Mouse (Mus musculus): ENCODE measurements around the gene Tbx10. TPM values are rescaled to one million over a fixed set of nuclear protein-coding genes. Genes with fewer than 3 reads are reported as not detected.
"Not testable (repeated sequence)": the region's sequence is repeated elsewhere in the genome, so short reads cannot be mapped to it uniquely, and the experiment has no call there.

Tbx10 gene
- polyA plus RNA-seq, 1 experiment from 2014 or later, result 0.03 TPM

DNA sequence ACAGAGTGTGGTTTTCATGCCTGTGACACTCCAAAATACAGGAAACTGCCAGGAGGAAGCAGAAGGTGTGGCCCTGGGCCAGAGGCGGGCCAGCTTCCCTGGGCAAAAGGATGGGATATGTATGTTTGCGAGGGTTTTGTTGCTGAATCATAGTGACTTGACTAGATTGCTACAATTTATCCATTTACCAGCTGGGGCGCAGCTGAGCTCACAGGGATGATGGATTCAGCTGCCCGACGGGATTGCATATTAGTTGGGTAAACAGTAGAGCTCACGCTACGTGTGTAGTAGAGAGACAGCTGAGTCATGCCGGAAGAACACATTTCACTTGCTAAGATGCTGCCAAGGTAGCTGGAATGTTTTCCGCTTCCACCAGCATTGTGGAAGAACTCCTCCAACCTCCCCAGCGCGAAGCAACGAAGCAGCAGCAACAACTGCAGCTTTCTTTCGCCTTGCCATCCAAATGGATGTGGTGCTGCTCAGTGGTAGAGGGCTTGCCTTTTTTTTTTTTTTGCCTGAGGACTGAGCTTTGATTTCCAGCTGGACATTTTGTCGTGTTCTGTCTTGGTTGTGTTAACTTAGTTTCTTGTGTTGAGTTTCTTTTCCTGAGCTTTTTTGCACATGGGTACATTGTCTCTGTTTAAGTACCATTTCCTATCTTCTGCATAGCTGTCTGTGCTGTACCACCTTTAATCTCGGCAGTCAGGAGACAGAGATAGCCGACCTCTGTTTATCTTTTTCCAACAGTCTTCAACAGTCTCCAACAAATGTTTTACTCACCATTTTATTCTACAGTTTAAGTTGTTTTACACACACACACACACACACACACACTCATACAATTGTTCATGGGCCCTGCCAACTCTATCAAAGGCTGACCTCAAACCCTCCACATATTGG is 53.7 kb downstream of the Tbx10 start, which contains the start of gene Gstp2:
Gene Gstp2 (minus strand): TSS at position 58 of the 900 bp plus-strand sequence.
- in situ Hi-C loops (cut with MboI; ENCODE audit: low pct_unique_long_range_greater_than_20kb), result no loop called here
- no peaks in the 10 kb centered on the region for H3K27me3 ChIP-seq
- TF ChIP-seq CTCF (IDR thresholded peaks at IDR 0.05), result peak; percentile 71
- ChIA-PET POLR2A (interaction anchor here (0.5 to 3.4 kb wide), 5 partner anchors 8 to 27 kb away, joined by 3 to 21 read pairs (median 4); partner anchors contain the start of gene Gstp1), CTCF (interaction anchor here (0.8 to 6.9 kb wide), 11 partner anchors 11 to 100 kb away, joined by 3 to 74 read pairs (median 3); partner anchors contain the start of gene Ndufv1)
- DNase-seq (ENCODE audit: low read depth, low spot score) (peak; percentile 64), ATAC-seq (peak; percentile 81)

- ATAC-seq, result no peak
- no peak for DNase-seq (ENCODE audit: low read depth, low spot score)
- TF ChIP-seq CTCF (IDR thresholded peaks at IDR 0.05), result no peak
- CTCF ChIA-PET, result interaction anchor here (0.7 to 6.9 kb wide), 12 partner anchors 11 to 101 kb away, joined by 3 to 74 read pairs (median 4); partner anchors contain the start of gene Ndufv1
- H3K27me3 ChIP-seq, result no peaks in the 10 kb centered on the region
- in situ Hi-C loops (cut with MboI; ENCODE audit: low pct_unique_long_range_greater_than_20kb), result no loop called here
- POLR2A ChIA-PET, result interaction anchor here (0.5 to 3.4 kb wide), 6 partner anchors 9 to 28 kb away, joined by 3 to 21 read pairs (median 4); partner anchors contain the start of gene Gstp1
Measured at GRCm38 (mm10) chr19:4046866-4047254, 54.3 kb downstream of the Tbx10 start.

GRCm38 (mm10) chr19:4047859-4048258 is 55.3 kb downstream of the Tbx10 start:
- no peaks in the 10 kb centered on the region for H3K27me3 ChIP-seq
- POLR2A ChIA-PET, result interaction anchor here (1.2 to 3.4 kb wide), 3 partner anchors 9 to 29 kb away, joined by 3 to 21 read pairs (median 4); no protein-coding TSS in a partner anchor
- DNase-seq (ENCODE audit: low read depth, low spot score), result no peak
- in situ Hi-C loops (cut with MboI; ENCODE audit: low pct_unique_long_range_greater_than_20kb), result no loop called here
- CTCF ChIA-PET, result interaction anchor here (0.7 to 6.9 kb wide), 18 partner anchors 10 to 101 kb away, joined by 3 to 74 read pairs (median 4); partner anchors contain the start of genes Gstp1 and Ndufv1
- ATAC-seq, result no peak
- peak; percentile 82 for TF ChIP-seq CTCF (IDR thresholded peaks at IDR 0.05)

DNA sequence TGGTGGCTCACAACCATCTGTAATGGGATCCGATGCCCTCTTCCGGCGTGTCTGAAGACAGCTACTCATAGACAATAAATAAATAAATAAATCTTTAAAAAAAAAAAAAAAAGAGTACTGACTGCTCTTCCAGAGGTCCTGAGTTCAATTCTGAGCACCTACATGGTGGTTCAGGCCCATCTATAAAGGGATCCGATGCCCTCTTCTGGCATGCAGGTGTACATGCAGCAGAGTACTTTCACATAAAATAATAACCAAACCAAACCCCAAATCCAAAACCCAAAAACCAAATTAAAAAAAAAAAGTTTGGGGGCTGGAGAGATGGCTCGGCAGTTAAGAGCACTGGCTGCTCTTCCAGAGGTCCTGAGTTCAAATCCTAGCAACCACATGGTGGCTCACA is 56.5 kb downstream of the Tbx10 start:
- ChIA-PET CTCF (interaction anchor here (1.2 to 6.9 kb wide), 5 partner anchors 18 to 102 kb away, joined by 3 to 74 read pairs (median 16); partner anchors contain the start of gene Ndufv1), POLR2A (interaction anchor here (0.6 kb wide), 1 partner anchor 101 kb away, joined by 3 read pairs; no protein-coding TSS in a partner anchor)
- peak; percentile 56 for TF ChIP-seq CTCF (IDR thresholded peaks at IDR 0.05)
- H3K27me3 ChIP-seq; ATAC-seq; in situ Hi-C loops (cut with MboI; ENCODE audit: low pct_unique_long_range_greater_than_20kb); DNase-seq (ENCODE audit: low read depth, low spot score): not testable (repeated sequence)

Other genes with a start within 250 kb of the Tbx10 start
- 35.0 TPM for gene Kmt5b, start 225.3 kb upstream of the Tbx10 start, polyA plus RNA-seq (2021)
- 169 TPM for gene Chka, start 141.0 kb upstream of the Tbx10 start, polyA plus RNA-seq (2021)
- gene Tcirg1, start 85.6 kb upstream of the Tbx10 start, polyA plus RNA-seq (2021), result 80.3 TPM
- gene Ndufs8, start 80.0 kb upstream of the Tbx10 start, polyA plus RNA-seq (2021), result 232 TPM
- 22.2 TPM for gene Aldh3b1, start 62.9 kb upstream of the Tbx10 start, polyA plus RNA-seq (2021)
- not detected for gene Unc93b1, start 57.6 kb upstream of the Tbx10 start, polyA plus RNA-seq (2021)
- gene Aldh3b3, start 34.1 kb upstream of the Tbx10 start, polyA plus RNA-seq (2021), result 0.17 TPM
- 0.05 TPM for gene Aldh3b2, start 20.4 kb upstream of the Tbx10 start, polyA plus RNA-seq (2021)
- 3.9 TPM for gene Acy3, start 6.2 kb upstream of the Tbx10 start, polyA plus RNA-seq (2021)
- gene Nudt8, start 7.8 kb downstream of the Tbx10 start, polyA plus RNA-seq (2021), result 35.1 TPM
- gene Gm49405, start 7.9 kb downstream of the Tbx10 start, polyA plus RNA-seq (2021), result 3.1 TPM
- 7.1 TPM for gene Doc2g, start 10.6 kb downstream of the Tbx10 start, polyA plus RNA-seq (2021)
- 231 TPM for gene Ndufv1, start 20.1 kb downstream of the Tbx10 start, polyA plus RNA-seq (2021)
- 1,288 TPM for gene Gstp1, start 45.2 kb downstream of the Tbx10 start, polyA plus RNA-seq (2021)
- 379 TPM for gene Gstp2, start 53.3 kb downstream of the Tbx10 start, polyA plus RNA-seq (2021)
- not detected for gene Gstp3, start 66.8 kb downstream of the Tbx10 start, polyA plus RNA-seq (2021)
- gene Cabp2, start 88.8 kb downstream of the Tbx10 start, polyA plus RNA-seq (2021), result not detected
- gene Cdk2ap2, start 104.4 kb downstream of the Tbx10 start, polyA plus RNA-seq (2021), result 93.8 TPM
- gene Pitpnm1, start 107.2 kb downstream of the Tbx10 start, polyA plus RNA-seq (2021), result 109 TPM
- 149 TPM for gene Aip, start 133.1 kb downstream of the Tbx10 start, polyA plus RNA-seq (2021)
- gene Gpr152, start 147.0 kb downstream of the Tbx10 start, polyA plus RNA-seq (2021), result not detected
- 0.17 TPM for gene Cabp4, start 151.3 kb downstream of the Tbx10 start, polyA plus RNA-seq (2021)
- 321 TPM for gene Coro1b, start 155.9 kb downstream of the Tbx10 start, polyA plus RNA-seq (2021)
- gene Ptprcap, start 160.9 kb downstream of the Tbx10 start, polyA plus RNA-seq (2021), result 0.62 TPM
- 43.0 TPM for gene Rps6kb2, start 170.6 kb downstream of the Tbx10 start, polyA plus RNA-seq (2021)
- 13.7 TPM for gene Carns1, start 182.7 kb downstream of the Tbx10 start, polyA plus RNA-seq (2021)
- gene Tbc1d10c, start 198.5 kb downstream of the Tbx10 start, polyA plus RNA-seq (2021), result 1.9 TPM
- gene Ppp1ca, start 199.3 kb downstream of the Tbx10 start, polyA plus RNA-seq (2021), result 674 TPM
- 33.9 TPM for gene Rad9a, start 208.9 kb downstream of the Tbx10 start, polyA plus RNA-seq (2021)
- 122 TPM for gene Clcf1, start 221.5 kb downstream of the Tbx10 start, polyA plus RNA-seq (2021)
- gene AC109138.7, start 221.6 kb downstream of the Tbx10 start, polyA plus RNA-seq (2021), result 0.62 TPM
- gene Pold4, start 239.1 kb downstream of the Tbx10 start, polyA plus RNA-seq (2021), result 49.5 TPM